Mouse (Mus musculus) cortical plate, adult 2 months (tissue): Measurements from ENCODE around the gene Zscan20.

ENCODE experiments used
- CTCF ChIP-seq: fragments of 200-500 bp; IDR thresholded peaks from 2 replicates; pipeline ENCODE4 v1.5.1; 2011; ENCODE audit warnings: mild to moderate bottlenecking, control low read depth, low read length; ENCODE audit not compliant: insufficient read depth; ENCODE audit errors: extremely low read depth
- POLR2A ChIP-seq: fragments of 200-500 bp; IDR thresholded peaks from 2 replicates; pipeline ENCODE4 v1.6.1; 2011; ENCODE audit warnings: mild to moderate bottlenecking, low read length, control low read depth; ENCODE audit not compliant: insufficient read depth; ENCODE audit errors: extremely low read depth

GRCm38 (mm10) chr4:128609925-128610402, at the start of gene Zscan20:
- TF ChIP-seq CTCF (no peak), POLR2A (peak; percentile 59)
